Mouse (Mus musculus): ENCODE measurements around the gene Gm11146. TPM values are rescaled to one million over a fixed set of nuclear protein-coding genes. Genes with fewer than 3 reads are reported as not detected.

Gene Gm11146
- total RNA-seq (2015; ENCODE audit: low replicate concordance) (not detected in 2 replicates), total RNA-seq (2017; ENCODE audit: low replicate concordance) (not detected in 2 replicates)

GRCm38 (mm10) chr16:77601994-77602393 lies at the start of gene Gm11146:
TSS of gene Gm11146 (minus strand) at chr16:77602094.
- no peak for ATAC-seq (replicated peaks; ENCODE audit: low FRiP score, poor library complexity, severe bottlenecking)

GRCm38 (mm10) chr16:77650596-77650995 lies 48.7 kb upstream of the Gm11146 start:
- ATAC-seq (replicated peaks; ENCODE audit: low FRiP score, poor library complexity, severe bottlenecking) = no peak

- no peak for ATAC-seq (replicated peaks; ENCODE audit: low FRiP score, poor library complexity, severe bottlenecking)
Measured at GRCm38 (mm10) chr16:77649006-77649405, 47.1 kb upstream of the Gm11146 start.

DNA sequence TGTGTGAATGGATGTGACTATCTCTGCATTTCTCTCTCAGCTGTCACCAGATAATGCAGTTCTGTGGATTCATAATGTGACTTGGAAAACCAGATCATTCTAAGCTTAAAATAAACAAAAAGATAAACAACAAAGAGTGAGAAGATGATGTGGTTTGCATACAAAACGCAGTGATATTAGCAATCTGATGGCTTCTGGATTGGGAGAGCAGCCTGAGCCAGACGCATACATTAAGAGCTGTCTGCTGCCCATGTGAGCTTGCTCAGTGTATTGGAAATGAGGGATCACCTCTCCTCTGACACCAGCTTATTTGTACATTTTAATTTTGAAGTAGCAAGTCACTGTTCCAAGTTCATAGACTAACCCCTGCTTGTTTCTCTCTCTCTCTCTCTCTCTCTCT lies 46.3 kb upstream of the Gm11146 start:
- ATAC-seq (replicated peaks; ENCODE audit: low FRiP score, poor library complexity, severe bottlenecking) = no peak

GRCm38 (mm10) chr16:77646146-77646545 lies 44.3 kb upstream of the Gm11146 start:
- no peak for ATAC-seq (replicated peaks; ENCODE audit: low FRiP score, poor library complexity, severe bottlenecking)

- ATAC-seq (replicated peaks; ENCODE audit: low FRiP score, poor library complexity, severe bottlenecking) = no peak
Measured at GRCm38 (mm10) chr16:77644976-77645375, 43.1 kb upstream of the Gm11146 start.

GRCm38 (mm10) chr16:77643871-77644720 lies 42.2 kb upstream of the Gm11146 start:
- ATAC-seq (replicated peaks; ENCODE audit: low FRiP score, poor library complexity, severe bottlenecking) = no peak

DNA sequence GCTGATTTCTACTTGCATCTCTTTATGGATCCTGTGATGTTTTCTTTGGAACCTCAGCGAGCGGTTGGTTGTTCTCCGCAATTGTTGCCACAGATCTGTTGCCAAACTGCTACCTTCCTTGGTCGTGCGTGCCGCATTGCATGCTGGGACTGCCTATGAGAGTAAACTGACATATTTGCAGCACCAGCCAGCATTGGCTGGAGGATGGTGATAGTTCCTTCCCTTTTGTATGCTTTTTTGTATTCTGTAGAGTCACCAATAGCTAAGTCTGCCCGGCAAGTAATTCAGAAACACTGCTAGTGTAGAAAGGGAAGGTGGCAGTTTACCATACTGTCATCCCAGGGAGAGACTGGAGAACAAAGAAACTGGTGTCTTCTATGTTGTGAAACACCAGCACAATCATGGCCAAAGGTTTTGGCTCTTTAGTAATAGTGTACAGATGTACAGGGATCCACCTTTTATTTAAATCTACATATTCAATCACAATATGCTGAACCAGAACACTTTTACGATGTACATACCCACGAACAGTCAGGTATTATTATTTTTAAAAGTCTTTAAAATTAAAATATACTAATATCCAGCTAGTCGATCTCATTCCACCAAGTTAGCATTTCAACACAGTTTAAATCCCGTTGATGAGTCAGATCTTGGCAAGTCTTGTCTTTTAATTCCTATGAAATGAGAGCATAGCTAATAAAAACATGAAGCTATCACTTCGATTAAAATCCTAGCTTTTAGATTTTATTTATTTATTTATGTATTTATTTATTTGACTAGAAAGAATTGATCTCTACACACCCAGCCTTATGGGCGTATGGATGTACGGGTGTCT lies 41.4 kb upstream of the Gm11146 start:
- no peak for ATAC-seq (replicated peaks; ENCODE audit: low FRiP score, poor library complexity, severe bottlenecking)

GRCm38 (mm10) chr16:77636497-77636896 lies 34.6 kb upstream of the Gm11146 start:
- ATAC-seq (replicated peaks; ENCODE audit: low FRiP score, poor library complexity, severe bottlenecking) = no peak

- ATAC-seq (replicated peaks; ENCODE audit: low FRiP score, poor library complexity, severe bottlenecking) = no peak
Measured at GRCm38 (mm10) chr16:77632315-77632881, 30.5 kb upstream of the Gm11146 start.

GRCm38 (mm10) chr16:77622681-77623080 lies 20.8 kb upstream of the Gm11146 start:
- ATAC-seq (replicated peaks; ENCODE audit: low FRiP score, poor library complexity, severe bottlenecking) = no peak

DNA sequence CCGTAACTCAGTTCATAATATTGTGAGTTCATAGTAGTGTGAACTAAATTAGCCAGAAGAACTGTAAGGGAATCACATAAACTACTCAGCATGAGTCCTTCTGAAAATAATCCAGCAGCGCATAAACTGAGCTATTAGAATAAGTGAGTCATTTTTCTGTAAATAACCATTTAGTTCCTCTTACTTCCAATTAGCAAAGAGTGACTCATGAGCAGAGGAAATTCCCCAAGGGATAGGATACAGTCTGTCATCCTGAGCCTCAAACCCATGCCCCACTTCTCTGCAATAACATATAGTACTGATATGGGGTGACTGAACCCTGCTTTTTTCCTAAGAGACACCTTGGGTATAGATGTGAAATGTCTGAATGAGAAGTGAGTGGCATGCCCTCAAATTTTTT lies 687 bp upstream of the Gm11146 start:
- ATAC-seq (replicated peaks; ENCODE audit: low FRiP score, poor library complexity, severe bottlenecking) = no peak

- no peak for ATAC-seq (replicated peaks; ENCODE audit: low FRiP score, poor library complexity, severe bottlenecking)
Measured at GRCm38 (mm10) chr16:77598787-77599186, 3.1 kb downstream of the Gm11146 start.

- ATAC-seq (replicated peaks; ENCODE audit: low FRiP score, poor library complexity, severe bottlenecking) = no peak
Measured at GRCm38 (mm10) chr16:77596556-77596955, 5.3 kb downstream of the Gm11146 start.

DNA sequence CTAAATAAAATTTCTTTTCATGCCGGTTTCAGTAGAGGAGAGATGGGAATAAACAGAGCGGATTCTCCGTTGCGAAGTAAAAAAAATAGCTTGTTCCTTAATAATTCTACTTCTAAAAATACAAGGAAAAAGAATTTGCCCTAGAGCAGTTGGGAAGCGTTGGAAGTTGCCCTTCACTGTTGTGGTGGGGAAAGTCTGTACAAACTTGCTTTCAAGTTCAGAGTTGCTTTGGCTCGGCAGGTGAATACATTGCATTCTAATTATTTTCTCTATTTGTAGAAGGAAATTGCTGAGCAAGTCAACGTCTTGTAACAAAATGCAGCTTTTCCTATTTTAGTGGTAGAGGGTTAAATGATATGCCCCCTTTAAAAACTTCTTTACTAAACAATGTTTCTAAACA lies 6.2 kb downstream of the Gm11146 start:
- ATAC-seq (replicated peaks; ENCODE audit: low FRiP score, poor library complexity, severe bottlenecking) = no peak

GRCm38 (mm10) chr16:77594553-77594952 lies 7.3 kb downstream of the Gm11146 start:
- no peak for ATAC-seq (replicated peaks; ENCODE audit: low FRiP score, poor library complexity, severe bottlenecking)

DNA sequence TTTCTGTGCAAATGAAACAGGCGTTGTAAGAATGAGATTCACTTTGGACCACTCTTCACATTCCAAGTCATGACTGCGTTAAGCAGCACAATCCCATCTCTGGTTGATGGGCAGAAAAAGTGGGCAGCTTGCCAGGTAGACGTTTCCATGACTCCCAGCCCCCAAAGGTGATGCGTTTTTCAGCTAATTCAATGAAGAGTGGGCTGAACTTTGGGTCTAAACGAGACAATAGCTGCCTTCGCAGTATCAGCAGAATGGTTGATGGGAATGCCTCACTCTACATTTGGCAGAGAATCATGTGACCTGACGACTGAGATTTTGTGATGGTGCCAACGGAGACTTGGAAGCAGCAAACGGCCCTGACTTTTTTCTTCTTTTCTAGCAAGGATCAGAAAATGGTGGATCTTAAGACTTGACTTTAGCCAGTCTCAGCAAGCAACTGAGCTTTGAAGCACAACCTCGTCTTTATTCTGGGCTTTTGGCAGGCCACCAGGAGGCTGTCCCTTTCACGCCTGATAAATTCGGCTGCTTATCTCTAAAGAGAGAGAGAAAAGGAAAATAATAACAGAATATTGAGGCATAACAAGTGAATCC lies 8.0 kb downstream of the Gm11146 start:
- no peak for ATAC-seq (replicated peaks; ENCODE audit: low FRiP score, poor library complexity, severe bottlenecking)

- no peak for ATAC-seq (replicated peaks; ENCODE audit: low FRiP score, poor library complexity, severe bottlenecking)
Measured at GRCm38 (mm10) chr16:77592986-77593385, 8.9 kb downstream of the Gm11146 start.

GRCm38 (mm10) chr16:77573036-77573435 lies 28.9 kb downstream of the Gm11146 start:
- no peak for ATAC-seq (replicated peaks; ENCODE audit: low FRiP score, poor library complexity, severe bottlenecking)

GRCm38 (mm10) chr16:77569457-77569856 lies 32.4 kb downstream of the Gm11146 start:
- no peak for ATAC-seq (replicated peaks; ENCODE audit: low FRiP score, poor library complexity, severe bottlenecking)
